Mouse (Mus musculus): ENCODE data around the gene Nubp1. TPM values are rescaled to one million over a fixed set of nuclear protein-coding genes. Genes with fewer than 3 reads are reported as not detected.

Nubp1 gene
- polyA plus RNA-seq, 1 experiment = 34.4 TPM

DNA sequence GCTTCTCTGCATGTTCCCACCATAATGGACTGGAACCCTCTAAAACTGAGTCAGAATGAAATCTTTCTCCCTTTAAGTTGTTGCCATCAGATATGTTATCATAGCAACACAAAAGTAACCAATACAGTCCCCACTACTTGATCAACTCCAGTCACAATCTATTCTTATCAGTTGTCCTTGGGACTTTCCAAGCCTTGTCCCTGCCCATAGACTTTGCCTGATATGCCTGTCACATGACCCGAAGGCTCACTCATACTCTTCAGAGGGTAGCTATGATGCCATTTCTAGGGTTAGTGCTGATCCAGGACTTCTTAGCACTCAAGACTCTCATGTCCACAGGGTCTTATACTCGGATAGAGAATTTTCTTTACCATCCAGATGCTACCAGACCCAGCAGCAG, 48.4 kb downstream of the Nubp1 start:
- DNase-seq (ENCODE audit: low read depth, low spot score) = no peak
- 45% methylated on average over 2 of the region's 2 CpGs for WGBS

DNA sequence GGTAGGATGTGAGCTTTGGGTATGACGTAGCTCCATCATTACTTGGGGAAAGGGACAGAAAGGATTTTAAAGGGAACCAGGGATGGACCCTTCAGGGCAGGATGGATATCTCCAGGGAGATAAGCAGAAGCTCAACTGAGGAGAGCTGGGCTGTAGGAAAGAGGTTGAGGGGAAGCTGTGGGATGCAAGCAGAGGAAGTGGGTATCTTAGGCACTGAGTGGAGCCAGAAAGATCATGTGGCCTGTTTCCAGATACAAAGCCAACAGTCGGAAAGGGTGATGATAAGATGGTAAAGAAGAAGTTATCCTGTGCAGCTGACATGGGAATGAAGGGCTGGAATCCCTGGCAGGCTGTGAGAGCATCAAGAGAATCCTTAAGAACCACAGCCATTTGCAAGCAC, 49.4 kb downstream of the Nubp1 start:
- no peak for DNase-seq (ENCODE audit: low read depth, low spot score)
- 85% methylated on average over 2 of the region's 2 CpGs for WGBS

DNA sequence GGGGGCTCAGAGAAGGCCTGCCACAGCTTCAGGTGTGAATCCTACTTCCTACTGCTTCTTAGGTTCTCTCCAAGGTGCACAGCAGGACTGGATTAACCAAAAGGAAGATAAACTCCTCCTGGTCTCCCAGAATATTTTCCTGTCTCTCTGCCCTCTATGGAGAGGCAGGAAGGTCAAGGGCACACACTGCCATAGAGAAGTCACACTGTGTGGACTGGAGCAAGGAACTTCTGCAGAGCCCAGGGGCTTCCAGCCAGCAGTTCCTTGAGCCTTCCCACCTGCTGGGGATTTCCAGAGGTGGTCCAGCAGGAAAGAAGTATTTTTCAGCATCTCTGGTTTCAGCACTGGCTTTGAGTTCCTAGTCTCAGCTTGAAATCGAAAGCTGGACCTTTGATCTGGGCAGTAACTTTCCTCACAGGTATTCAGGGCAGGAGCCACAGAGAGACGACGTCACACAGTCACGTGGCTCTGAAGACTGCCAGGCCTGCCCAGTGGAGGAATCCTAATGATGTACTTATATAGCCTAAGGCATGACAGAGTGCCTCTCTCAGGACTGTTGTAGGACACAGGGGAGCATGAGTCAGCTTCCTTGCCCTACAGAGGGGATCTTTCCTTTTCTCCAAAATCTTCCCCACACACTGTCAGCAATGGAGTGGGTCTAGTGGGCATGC, 53.4 kb downstream of the Nubp1 start:
- peak; percentile 90 for DNase-seq (ENCODE audit: low read depth, low spot score)
- WGBS = 6% methylated on average over 4 of the region's 4 CpGs

DNA sequence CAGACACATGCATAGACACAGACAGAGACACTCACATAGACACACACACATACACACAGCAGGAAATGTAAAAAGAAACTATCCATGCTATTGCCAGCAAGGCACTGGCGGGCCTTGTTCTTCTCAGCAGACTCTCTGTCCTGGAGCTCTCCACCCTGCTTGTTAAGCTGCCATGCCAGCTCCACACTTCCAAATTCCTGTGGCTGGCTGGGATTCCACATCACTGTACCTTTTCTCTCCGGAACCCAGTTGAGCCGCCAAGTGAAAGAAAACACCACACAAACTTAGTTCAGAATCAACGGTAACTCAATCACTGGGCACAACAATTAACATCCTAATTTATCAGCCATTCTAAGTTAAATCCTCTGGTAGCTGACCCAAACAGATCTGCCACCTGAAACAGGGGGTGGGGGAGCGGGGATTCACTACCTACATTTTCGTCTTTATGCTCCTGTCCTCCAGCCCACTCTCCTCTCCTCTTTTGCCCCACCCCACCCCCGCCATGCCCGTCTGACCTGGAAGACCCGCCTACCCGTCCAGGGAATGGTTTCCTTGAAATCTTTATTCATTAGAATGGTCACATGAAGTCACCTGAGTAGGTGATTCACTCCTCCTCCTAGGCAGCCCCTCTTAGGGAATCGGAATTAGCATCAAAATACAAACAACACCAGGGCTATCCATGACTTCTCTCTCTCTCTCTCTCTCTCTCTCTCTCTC, 55.8 kb downstream of the Nubp1 start:
- DNase-seq (ENCODE audit: low read depth, low spot score) = no peak
- 54% methylated on average over 11 of the region's 11 CpGs for WGBS

DNA sequence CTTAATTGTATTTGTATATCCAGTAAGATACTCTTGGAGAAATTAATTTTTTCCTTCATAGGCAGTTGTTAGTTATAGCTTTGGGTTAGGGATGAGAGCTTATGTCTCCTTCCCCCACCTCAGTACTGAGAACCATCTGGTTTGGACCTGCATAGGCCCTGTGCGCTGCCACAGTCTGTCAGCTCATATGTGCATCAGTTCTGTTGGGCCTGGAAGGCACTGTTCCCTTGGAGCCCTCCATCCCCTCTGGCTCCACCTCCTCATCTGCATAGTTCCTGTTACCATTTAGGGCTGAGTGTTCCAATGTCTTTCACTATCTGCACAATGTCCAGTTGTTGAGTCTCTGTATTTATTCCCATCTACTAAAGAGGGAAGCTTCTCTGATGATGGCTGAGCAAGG, 56.5 kb downstream of the Nubp1 start:
- 76% methylated on average over 1 of the region's 1 CpGs for WGBS
- no peak for DNase-seq (ENCODE audit: low read depth, low spot score)

DNA sequence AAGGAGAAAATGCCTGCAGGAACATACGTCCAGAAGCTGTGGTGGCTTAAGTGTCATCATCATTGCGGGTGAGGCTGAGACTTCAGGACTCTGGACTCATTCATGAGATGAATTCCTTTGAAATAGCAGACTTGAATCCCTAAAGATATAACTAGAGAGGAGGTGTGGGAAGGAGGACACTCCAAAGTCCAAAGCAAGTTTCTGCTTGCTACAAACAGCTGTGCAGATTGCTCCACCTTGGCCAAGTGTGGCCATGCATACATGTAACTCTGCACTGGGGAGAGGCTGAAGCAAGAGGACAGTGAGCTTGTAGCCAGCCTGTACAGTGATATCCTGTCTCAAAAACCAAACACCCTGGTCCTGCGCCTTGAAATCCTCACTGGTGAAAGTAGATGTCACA, 60.2 kb downstream of the Nubp1 start:
- 64% methylated on average over 3 of the region's 3 CpGs for WGBS
- DNase-seq (ENCODE audit: low read depth, low spot score) = no peak

Other genes with a start within 250 kb of the Nubp1 start
- not detected in 2 replicates for gene Rpl39l, start 241.7 kb upstream of the Nubp1 start, polyA plus RNA-seq (2012; rRNA removed)
- 0.08 and 0.15 TPM in 2 replicates for gene Atf7ip2, start 219.2 kb upstream of the Nubp1 start, polyA plus RNA-seq (2012; rRNA removed)
- 11.9 and 12.7 TPM in 2 replicates for gene Emp2, start 98.0 kb upstream of the Nubp1 start, polyA plus RNA-seq (2012; rRNA removed)
- 0.06 and 0.19 TPM in 2 replicates for gene Tekt5, start 16.5 kb upstream of the Nubp1 start, polyA plus RNA-seq (2012; rRNA removed)
- gene Tvp23a, start 35.4 kb downstream of the Nubp1 start, polyA plus RNA-seq (2012; rRNA removed) = 2.0 and 3.1 TPM in 2 replicates
- 18.1 and 29.0 TPM in 2 replicates for gene Ciita, start 68.1 kb downstream of the Nubp1 start, polyA plus RNA-seq (2012; rRNA removed)
- 24.8 and 28.4 TPM in 2 replicates for gene Dexi, start 131.1 kb downstream of the Nubp1 start, polyA plus RNA-seq (2012; rRNA removed)
- 10.8 and 15.1 TPM in 2 replicates for gene Clec16a, start 133.4 kb downstream of the Nubp1 start, polyA plus RNA-seq (2012; rRNA removed)

All from large intestine, adult 2 months (tissue).